Mouse (Mus musculus) 3134 (cell line): ENCODE measurements around the gene Glipr2.

Experiments used
- DNase-seq: peaks from one replicate; pipeline ENCODE4 v3.0.0-alpha.2; 2011; ENCODE audit warnings: low spot score; ENCODE audit not compliant: insufficient read length; ENCODE audit errors: extremely low read depth

Gene Glipr2

DNA sequence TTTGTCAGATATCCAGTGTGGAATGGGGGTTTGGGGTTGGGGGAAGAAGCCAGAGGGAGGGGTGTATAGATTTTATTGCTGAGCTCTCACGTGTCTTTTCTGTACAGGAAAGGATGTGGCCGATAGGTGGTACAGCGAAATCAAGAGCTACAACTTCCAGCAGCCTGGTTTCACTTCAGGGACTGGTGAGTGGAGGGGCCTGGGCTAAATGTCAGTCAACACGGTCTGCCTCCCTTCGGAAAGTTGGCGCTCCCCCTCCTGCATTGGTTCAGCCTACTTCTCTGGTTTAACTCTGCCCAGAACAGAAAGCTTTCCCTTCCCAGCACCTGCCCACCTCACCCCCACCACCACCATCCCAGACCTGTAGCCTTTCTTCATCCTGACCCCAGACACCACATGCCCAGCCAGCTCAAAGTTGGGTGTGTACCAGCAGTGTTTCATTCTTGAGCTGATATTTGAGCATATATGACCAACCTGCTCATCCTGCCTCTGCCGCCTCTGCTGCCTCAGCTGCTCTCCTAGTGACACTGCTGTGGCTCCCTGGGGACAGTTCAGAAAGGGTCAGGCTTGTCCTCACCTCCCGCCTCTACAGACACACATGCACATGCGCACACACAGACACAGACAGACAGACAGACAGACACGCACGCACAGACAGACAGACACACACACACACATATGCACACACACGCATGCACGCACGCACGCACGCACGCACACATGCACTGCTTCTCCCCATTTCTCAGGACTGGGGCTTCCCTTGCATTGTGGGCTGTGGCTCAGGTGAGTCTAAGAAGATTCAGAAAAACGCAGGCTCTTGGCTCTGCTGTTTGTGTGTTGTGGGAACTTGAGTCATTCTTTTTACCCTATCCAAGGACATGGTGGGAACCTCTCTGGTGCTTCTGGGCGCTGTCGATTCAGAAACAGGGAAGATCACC lies 13.5 kb downstream of the Glipr2 start:
- no peak for DNase-seq

- no peak for DNase-seq
These were observed 14.4 kb downstream of the Glipr2 start for GRCm38 (mm10) chr4:43971541-43972136.

- DNase-seq: peak; percentile 75
These were observed 15.0 kb downstream of the Glipr2 start for GRCm38 (mm10) chr4:43972137-43972591.

DNA sequence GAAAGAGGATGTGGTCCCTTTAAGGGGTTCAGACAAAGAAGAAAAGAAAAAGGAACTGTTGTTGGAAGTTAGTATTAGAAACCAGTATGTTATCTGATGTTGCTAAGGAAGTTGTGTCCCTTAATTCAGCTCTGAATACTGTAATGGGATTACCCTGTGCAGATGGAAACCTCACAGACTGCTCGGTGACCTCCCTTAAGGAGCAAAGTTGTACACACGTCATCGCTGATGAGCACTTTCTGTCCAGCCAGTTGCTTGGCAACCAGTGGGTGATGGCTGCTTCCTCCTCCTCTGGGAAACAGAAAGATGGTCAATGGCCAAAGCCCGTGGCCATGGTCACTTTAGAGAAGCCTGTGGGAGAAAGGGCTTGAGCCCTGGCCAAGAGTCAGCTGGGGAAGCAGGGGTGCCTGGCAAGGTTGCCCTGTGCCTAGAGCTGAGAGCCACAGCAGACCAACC lies 16.4 kb downstream of the Glipr2 start:
- peak; percentile 39 for DNase-seq

- no peak for DNase-seq
These were observed 17.9 kb downstream of the Glipr2 start for GRCm38 (mm10) chr4:43974914-43975616.

GRCm38 (mm10) chr4:43976223-43976740 lies 19.1 kb downstream of the Glipr2 start:
- peak; percentile 36 for DNase-seq

GRCm38 (mm10) chr4:43978521-43979443 lies 21.6 kb downstream of the Glipr2 start:
- DNase-seq: no peak

- DNase-seq: peak; percentile 36
These were observed 22.5 kb downstream of the Glipr2 start for GRCm38 (mm10) chr4:43979746-43980145.

DNA sequence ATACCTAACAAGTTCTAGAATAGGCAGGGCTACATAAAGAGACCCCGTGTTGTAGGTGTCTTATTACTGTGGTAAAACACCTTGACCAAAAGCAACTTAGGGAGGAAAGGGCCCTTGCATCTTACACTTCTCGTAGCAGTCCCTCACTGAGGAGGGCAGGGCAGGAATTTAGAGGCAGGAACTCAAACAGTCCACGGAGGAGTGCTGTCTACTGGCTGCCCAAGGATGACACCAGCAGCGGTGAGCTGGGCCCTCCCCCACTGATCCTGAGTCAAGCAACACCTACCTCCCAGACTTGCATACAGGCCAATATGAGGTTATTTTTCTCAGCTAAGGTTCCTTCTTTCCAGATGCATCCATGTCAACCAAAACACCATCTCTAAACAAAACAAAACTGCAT lies 23.0 kb downstream of the Glipr2 start:
- DNase-seq: no peak

- no peak for DNase-seq
These were observed 23.6 kb downstream of the Glipr2 start for GRCm38 (mm10) chr4:43980846-43981245.

DNA sequence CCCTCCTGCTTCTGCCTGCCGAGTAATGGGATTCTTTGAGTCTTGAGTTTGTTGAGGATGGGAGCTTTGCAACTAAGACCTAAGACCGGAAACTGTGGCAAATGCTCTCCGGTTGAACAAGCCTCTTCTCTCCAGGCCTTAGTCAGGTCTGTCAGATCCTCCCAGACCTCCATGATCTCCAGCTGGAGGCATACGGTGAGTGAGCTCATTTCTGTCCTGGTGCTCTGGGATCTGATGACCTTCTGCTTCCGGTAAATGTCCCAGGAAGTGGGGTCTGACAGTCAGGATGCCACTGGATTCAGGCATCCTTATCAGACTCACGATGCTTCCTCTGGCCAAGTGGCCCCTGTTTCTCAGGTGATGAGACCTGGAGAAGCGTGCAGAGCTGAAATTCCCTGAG lies 24.1 kb downstream of the Glipr2 start:
- no peak for DNase-seq

- DNase-seq: peak; percentile 89
These were observed 25.0 kb downstream of the Glipr2 start for GRCm38 (mm10) chr4:43982053-43982732.

DNA sequence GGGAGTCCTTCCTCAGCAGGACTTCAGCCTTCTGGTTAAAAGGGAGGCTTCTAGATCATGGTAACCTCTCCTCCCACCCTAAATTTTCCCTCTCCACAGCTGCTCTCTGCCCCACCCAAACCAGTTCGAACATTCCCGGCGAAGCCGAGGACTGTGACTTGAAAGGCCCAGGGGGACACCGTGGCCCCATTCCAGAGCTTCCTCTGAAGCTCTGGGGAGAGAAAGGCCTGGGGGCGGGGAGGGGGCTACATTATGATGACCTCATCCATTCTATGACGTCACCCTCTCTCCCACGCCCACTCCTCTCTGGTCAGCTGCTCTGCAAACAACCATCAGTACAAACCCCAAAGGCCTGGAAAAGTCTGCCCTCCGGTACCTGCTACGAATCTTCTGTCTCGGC lies 26.0 kb downstream of the Glipr2 start, which contains the start of gene Ccin:
Gene Ccin, plus strand, starts transcription at position 303 of the 400 bp plus-strand sequence.
- no peak for DNase-seq

- DNase-seq: no peak
These were observed 26.6 kb downstream of the Glipr2 start for GRCm38 (mm10) chr4:43983756-43984155.

GRCm38 (mm10) chr4:43984326-43984725 lies 27.1 kb downstream of the Glipr2 start:
- DNase-seq: no peak

DNA sequence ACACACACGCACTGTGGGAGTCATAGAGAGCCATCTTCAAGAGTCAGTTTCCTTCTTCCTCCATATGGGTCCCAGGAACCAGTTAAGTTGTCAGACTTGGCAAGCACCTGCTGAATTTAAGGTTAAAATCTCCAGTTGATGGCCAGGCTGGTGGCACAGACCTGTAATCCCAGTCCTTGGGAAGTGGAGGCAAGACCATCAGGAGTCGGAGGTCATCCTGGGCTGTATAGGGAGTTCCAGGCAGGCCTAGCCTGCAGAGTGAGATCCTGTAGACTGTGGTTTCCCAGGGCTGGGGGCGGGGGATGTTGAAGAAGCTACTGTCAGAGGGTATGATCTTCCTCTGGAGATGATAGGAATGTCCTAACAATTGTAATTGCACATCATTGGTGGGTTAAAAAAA lies 31.8 kb downstream of the Glipr2 start:
- no peak for DNase-seq

DNA sequence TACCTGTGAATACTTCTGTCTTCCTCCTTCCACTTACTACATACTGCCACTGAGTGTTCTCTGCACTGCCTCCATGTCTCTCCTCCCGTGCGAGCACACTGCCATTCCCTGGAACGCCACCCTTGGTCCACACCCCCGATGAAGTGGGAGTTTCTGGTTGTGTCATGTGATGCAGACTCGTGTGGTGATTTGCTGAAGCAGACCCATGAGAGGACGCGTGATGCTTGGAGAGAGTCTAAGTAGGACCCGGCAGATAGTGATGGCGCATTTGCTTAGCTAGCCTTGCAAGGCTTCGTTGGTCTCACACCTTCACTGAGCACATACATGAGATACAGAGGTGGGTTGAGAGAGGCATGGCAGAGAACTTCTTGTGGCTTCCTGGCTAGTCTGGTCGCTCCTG lies 35.9 kb downstream of the Glipr2 start:
- no peak for DNase-seq

GRCm38 (mm10) chr4:43994342-43994741 lies 37.1 kb downstream of the Glipr2 start:
- no peak for DNase-seq

DNA sequence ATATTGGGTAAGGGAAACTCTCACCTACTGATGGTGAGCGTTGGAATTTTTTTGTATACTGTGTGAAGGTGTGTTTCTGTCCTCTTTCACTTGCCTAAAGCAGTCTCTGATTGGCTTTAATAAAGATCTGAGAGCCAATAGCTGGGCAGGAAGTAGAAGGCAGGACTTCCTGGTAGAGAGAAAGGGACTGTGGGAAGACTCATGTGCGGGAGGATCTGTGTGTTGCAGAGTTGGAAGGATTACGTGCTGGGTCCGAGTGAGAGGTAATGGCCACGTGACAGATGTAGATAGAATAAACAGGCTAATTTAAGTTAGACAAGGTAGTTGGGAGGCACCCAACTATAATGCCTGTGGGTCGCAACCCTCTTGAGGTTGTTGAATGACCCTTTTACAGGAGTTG lies 46.4 kb downstream of the Glipr2 start:
- no peak for DNase-seq
